Mouse (Mus musculus): ENCODE results near the gene Ndufb3. TPM values are rescaled to one million over a fixed set of nuclear protein-coding genes. Genes with fewer than 3 reads are reported as not detected.
"Not testable (repeated sequence)": the region's sequence is repeated elsewhere in the genome, so short reads cannot be mapped to it uniquely, and the experiment has no call there.

Gene Ndufb3
- polyA plus RNA-seq, 1 experiment from 2014 or later, result 295 TPM

- Histone ChIP-seq H3K4me3 (replicated peaks; ENCODE audit: low read depth, low read length) (0 out of 2 replicates have a peak overlapping the region, but pooled peaks have one; percentile 53), H3K4me2 (ENCODE audit: low read length) (peak overlapping the region; percentile 91; the same call in 1 of the 2 replicates), H3K27ac (no peak overlapping the region), H3K4me1 (replicated peaks; ENCODE audit: insufficient read depth, low read length) (peaks cover 11% of the 10 kb centered on the region; the same call in 1 of the 2 replicates), H3K27me3 (ENCODE audit: insufficient read depth, low read length) (no peaks in the 10 kb centered on the region), H3K36me3 (ENCODE audit: insufficient read depth, low read length) (peaks cover 3% of the 10 kb centered on the region; the same call in 1 of the 2 replicates), H3K9me3 (replicated peaks; ENCODE audit: low read length) (no peaks in the 10 kb centered on the region), H3K9ac (ENCODE audit: low read depth, low read length) (no peak overlapping the region)
- TF ChIP-seq CTCF (IDR thresholded peaks at IDR 0.05; ENCODE audit: low read depth), result no peak
- DNase-seq (ENCODE audit: low spot score), result no peak
- ATAC-seq (replicated peaks; ENCODE audit: low FRiP score, low read depth), result no peak
- 72% methylated on average over 1 of the region's 1 CpGs for WGBS
Observed at GRCm38 (mm10) chr1:58587491-58587890, 1.3 kb downstream of the Ndufb3 start.

GRCm38 (mm10) chr1:58602681-58603080 lies 16.5 kb downstream of the Ndufb3 start:
- Histone ChIP-seq H3K9ac (ENCODE audit: low read depth, low read length) (no peak overlapping the region), H3K27ac (no peak overlapping the region), H3K4me2 (ENCODE audit: low read length) (no peak overlapping the region), H3K36me3 (ENCODE audit: insufficient read depth, low read length) (no peaks in the 10 kb centered on the region), H3K9me3 (replicated peaks; ENCODE audit: low read length) (no peaks in the 10 kb centered on the region), H3K4me1 (replicated peaks; ENCODE audit: insufficient read depth, low read length) (no peaks in the 10 kb centered on the region), H3K27me3 (ENCODE audit: insufficient read depth, low read length) (no peaks in the 10 kb centered on the region), H3K4me3 (replicated peaks; ENCODE audit: low read depth, low read length) (no peak overlapping the region)
- DNase-seq (ENCODE audit: low spot score) (no peak), ATAC-seq (replicated peaks; ENCODE audit: low FRiP score, low read depth) (no peak)
- 79% methylated on average over 4 of the region's 4 CpGs for WGBS
- TF ChIP-seq CTCF (IDR thresholded peaks at IDR 0.05; ENCODE audit: low read depth), result no peak

GRCm38 (mm10) chr1:58603738-58604137 lies 17.6 kb downstream of the Ndufb3 start:
- Histone ChIP-seq H3K4me1 (replicated peaks; ENCODE audit: insufficient read depth, low read length) (no peaks in the 10 kb centered on the region), H3K9ac (ENCODE audit: low read depth, low read length) (no peak overlapping the region), H3K4me2 (ENCODE audit: low read length) (no peak overlapping the region), H3K36me3 (ENCODE audit: insufficient read depth, low read length) (no peaks in the 10 kb centered on the region), H3K27ac (no peak overlapping the region), H3K27me3 (ENCODE audit: insufficient read depth, low read length) (no peaks in the 10 kb centered on the region), H3K9me3 (replicated peaks; ENCODE audit: low read length) (no peaks in the 10 kb centered on the region), H3K4me3 (replicated peaks; ENCODE audit: low read depth, low read length) (no peak overlapping the region)
- ATAC-seq (replicated peaks; ENCODE audit: low FRiP score, low read depth) (no peak), DNase-seq (ENCODE audit: low spot score) (peak; percentile 24)
- no peak for TF ChIP-seq CTCF (IDR thresholded peaks at IDR 0.05; ENCODE audit: low read depth)
- WGBS, result 59% methylated on average over 4 of the region's 4 CpGs

GRCm38 (mm10) chr1:58609591-58609990 lies 23.4 kb downstream of the Ndufb3 start:
- H3K4me3 ChIP-seq (replicated peaks; ENCODE audit: low read depth, low read length); H3K9ac ChIP-seq (ENCODE audit: low read depth, low read length); H3K4me1 ChIP-seq (replicated peaks; ENCODE audit: insufficient read depth, low read length); H3K36me3 ChIP-seq (ENCODE audit: insufficient read depth, low read length); H3K27ac ChIP-seq; ATAC-seq (replicated peaks; ENCODE audit: low FRiP score, low read depth); H3K4me2 ChIP-seq (ENCODE audit: low read length); DNase-seq (ENCODE audit: low spot score); H3K9me3 ChIP-seq (replicated peaks; ENCODE audit: low read length); H3K27me3 ChIP-seq (ENCODE audit: insufficient read depth, low read length): not testable (repeated sequence)
- 81% methylated on average over 5 of the region's 5 CpGs for WGBS

DNA sequence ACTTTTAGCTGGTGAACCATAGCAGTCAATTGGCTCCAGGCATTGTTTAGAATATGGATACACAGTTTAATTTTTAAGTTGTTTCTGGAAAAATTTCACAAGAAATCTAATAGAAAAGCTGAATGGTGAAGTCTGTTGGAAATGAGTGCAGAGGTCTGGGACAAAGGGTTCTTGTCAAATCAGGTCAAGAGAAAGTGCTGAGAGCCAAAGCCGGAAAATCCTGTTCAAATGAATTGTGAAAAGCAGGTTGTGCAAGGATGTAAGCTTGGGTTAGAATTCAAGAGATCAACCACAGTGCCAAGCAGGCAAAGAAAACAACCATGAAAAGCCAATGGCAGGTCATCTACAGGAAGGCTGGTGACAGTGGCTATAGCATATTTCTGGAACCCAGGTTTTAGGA lies 24.0 kb downstream of the Ndufb3 start:
- ATAC-seq (replicated peaks; ENCODE audit: low FRiP score, low read depth) (no peak), DNase-seq (ENCODE audit: low spot score) (no peak)
- H3K4me2 ChIP-seq (ENCODE audit: low read length), result no peak overlapping the region
- 86% methylated on average over 1 of the region's 1 CpGs for WGBS
- no peak overlapping the region for H3K9ac ChIP-seq (ENCODE audit: low read depth, low read length)
- H3K36me3 ChIP-seq (ENCODE audit: insufficient read depth, low read length), result no peaks in the 10 kb centered on the region
- H3K9me3 ChIP-seq (replicated peaks; ENCODE audit: low read length), result no peaks in the 10 kb centered on the region
- TF ChIP-seq CTCF (IDR thresholded peaks at IDR 0.05; ENCODE audit: low read depth), result no peak
- no peaks in the 10 kb centered on the region for H3K4me1 ChIP-seq (replicated peaks; ENCODE audit: insufficient read depth, low read length)
- no peak overlapping the region for H3K27ac ChIP-seq
- no peak overlapping the region for H3K4me3 ChIP-seq (replicated peaks; ENCODE audit: low read depth, low read length)
- H3K27me3 ChIP-seq (ENCODE audit: insufficient read depth, low read length), result no peaks in the 10 kb centered on the region

GRCm38 (mm10) chr1:58610611-58611010 lies 24.4 kb downstream of the Ndufb3 start:
- H3K27ac ChIP-seq, result no peak overlapping the region
- H3K4me1 ChIP-seq (replicated peaks; ENCODE audit: insufficient read depth, low read length), result no peaks in the 10 kb centered on the region
- no peak overlapping the region for H3K9ac ChIP-seq (ENCODE audit: low read depth, low read length)
- TF ChIP-seq CTCF (IDR thresholded peaks at IDR 0.05; ENCODE audit: low read depth), result no peak
- ATAC-seq (replicated peaks; ENCODE audit: low FRiP score, low read depth), result no peak
- no peak overlapping the region for H3K4me2 ChIP-seq (ENCODE audit: low read length)
- H3K36me3 ChIP-seq (ENCODE audit: insufficient read depth, low read length), result no peaks in the 10 kb centered on the region
- H3K4me3 ChIP-seq (replicated peaks; ENCODE audit: low read depth, low read length), result no peak overlapping the region
- 29% methylated on average over 1 of the region's 1 CpGs for WGBS
- H3K9me3 ChIP-seq (replicated peaks; ENCODE audit: low read length), result no peaks in the 10 kb centered on the region
- no peaks in the 10 kb centered on the region for H3K27me3 ChIP-seq (ENCODE audit: insufficient read depth, low read length)
- DNase-seq (ENCODE audit: low spot score), result no peak

- 85% methylated on average over 6 of the region's 6 CpGs for WGBS
- H3K27ac ChIP-seq, result no peak overlapping the region
- ATAC-seq (replicated peaks; ENCODE audit: low FRiP score, low read depth), result no peak
- no peaks in the 10 kb centered on the region for H3K4me1 ChIP-seq (replicated peaks; ENCODE audit: insufficient read depth, low read length)
- no peaks in the 10 kb centered on the region for H3K36me3 ChIP-seq (ENCODE audit: insufficient read depth, low read length)
- no peaks in the 10 kb centered on the region for H3K27me3 ChIP-seq (ENCODE audit: insufficient read depth, low read length)
- TF ChIP-seq CTCF (IDR thresholded peaks at IDR 0.05; ENCODE audit: low read depth), result no peak
- no peak overlapping the region for H3K4me3 ChIP-seq (replicated peaks; ENCODE audit: low read depth, low read length)
- no peak overlapping the region for H3K4me2 ChIP-seq (ENCODE audit: low read length)
- no peaks in the 10 kb centered on the region for H3K9me3 ChIP-seq (replicated peaks; ENCODE audit: low read length)
- H3K9ac ChIP-seq (ENCODE audit: low read depth, low read length), result no peak overlapping the region
- DNase-seq (ENCODE audit: low spot score), result peak; percentile 32
Observed at GRCm38 (mm10) chr1:58613786-58614185, 27.6 kb downstream of the Ndufb3 start.
